Mouse (Mus musculus): Measurements from ENCODE around the gene Ube2j1. TPM values are rescaled to one million over a fixed set of nuclear protein-coding genes. Genes with fewer than 3 reads are reported as not detected.

Ube2j1 gene
- total RNA-seq, 2 experiments from 2014 or later: 97.2 to 101 TPM

- no peak for DNase-seq (ENCODE audit: extremely low spot score in 1 of 2, low spot score in 1 of 2)
Observed at GRCm38 (mm10) chr4:33010078-33010477, 21.1 kb upstream of the Ube2j1 start.

GRCm38 (mm10) chr4:33012484-33012883 is 18.7 kb upstream of the Ube2j1 start:
- no peak for DNase-seq (ENCODE audit: extremely low spot score in 1 of 2, low spot score in 1 of 2)

DNA sequence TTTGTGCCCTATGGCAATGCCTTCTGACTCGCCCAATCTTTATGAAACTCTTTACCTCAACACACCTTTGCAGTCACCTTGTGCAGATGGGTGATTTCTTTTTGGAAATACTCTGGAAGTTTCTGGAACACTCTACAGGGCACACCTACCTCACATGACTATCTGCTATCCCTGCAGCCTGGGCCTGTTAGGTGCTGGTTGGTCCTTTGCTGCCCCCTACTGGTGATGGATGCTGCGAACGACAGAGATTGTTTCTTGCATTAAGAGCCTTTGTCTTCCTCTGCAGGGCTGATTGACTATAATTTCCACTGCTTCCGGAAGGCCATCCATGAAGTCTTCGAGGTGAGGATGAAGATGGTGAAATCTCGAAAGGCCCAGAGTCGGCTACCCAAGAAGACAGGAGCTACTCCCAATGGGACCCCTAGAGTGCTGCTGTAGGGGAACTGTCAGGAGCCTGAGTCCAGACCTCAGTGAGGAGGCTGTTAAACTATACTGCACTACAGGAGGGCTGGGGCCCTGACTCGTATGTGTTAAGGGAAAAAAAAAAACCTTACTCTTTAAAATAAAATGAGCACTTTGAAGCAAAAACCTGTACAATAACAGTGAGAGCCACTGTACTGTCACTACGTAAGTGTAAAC is 12.7 kb upstream of the Ube2j1 start:
- DNase-seq (ENCODE audit: extremely low spot score in 1 of 2, low spot score in 1 of 2): peak; percentile 82 to 96

GRCm38 (mm10) chr4:33024420-33024819 is 6.8 kb upstream of the Ube2j1 start:
- DNase-seq (ENCODE audit: extremely low spot score in 1 of 2, low spot score in 1 of 2): no peak

- no peak for DNase-seq (ENCODE audit: extremely low spot score in 1 of 2, low spot score in 1 of 2)
Observed at GRCm38 (mm10) chr4:33029104-33029503, 2.1 kb upstream of the Ube2j1 start.

DNA sequence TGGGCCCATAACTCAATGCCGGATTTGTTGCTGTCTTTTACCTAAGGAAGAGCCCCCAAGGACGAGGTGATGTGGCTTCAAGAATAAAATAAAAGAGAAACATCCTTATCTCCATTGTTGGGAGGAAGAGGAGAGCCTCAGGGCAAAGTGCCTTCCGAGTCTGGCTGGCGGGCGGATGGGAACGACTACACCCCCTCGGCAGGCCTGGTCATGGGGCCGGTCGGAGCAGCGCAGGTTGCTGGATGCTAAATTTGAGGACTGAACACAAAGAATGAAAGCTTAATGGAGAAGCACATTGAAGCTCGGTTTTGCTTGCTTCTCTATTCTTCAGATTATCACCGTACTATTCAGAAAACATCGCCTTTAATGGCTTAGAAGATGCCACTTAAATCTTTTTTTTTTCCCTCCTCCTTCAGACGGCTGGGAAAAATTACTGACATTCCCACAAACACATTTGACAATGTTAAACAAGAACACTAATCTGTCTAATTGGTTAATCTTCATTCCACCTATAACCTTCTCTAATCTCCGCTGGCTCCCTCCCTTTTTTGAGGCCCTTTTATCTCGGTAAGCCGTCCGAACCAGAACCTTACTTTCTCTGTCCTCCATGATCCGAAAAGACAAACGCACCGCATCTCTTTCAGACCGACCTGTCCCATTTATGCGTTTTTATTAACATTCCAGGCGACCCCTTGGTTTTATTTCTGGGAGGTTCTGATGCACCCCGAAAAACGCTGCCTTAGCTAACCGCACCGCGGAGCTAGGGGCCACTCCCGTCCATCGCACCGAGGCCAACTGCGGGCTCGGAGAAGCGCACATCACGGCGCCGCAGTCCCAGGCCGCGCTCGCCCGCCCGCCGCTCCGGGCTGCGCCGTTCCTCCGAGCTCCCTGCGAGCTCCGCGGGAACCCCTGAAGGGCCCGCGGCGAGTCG is 687 bp upstream of the Ube2j1 start:
- DNase-seq (ENCODE audit: extremely low spot score in 1 of 2, low spot score in 1 of 2): peak in 1 of 2 experiments; percentile 16

- DNase-seq (ENCODE audit: extremely low spot score in 1 of 2, low spot score in 1 of 2): no peak
Observed at GRCm38 (mm10) chr4:33032045-33032444, 829 bp downstream of the Ube2j1 start.

DNA sequence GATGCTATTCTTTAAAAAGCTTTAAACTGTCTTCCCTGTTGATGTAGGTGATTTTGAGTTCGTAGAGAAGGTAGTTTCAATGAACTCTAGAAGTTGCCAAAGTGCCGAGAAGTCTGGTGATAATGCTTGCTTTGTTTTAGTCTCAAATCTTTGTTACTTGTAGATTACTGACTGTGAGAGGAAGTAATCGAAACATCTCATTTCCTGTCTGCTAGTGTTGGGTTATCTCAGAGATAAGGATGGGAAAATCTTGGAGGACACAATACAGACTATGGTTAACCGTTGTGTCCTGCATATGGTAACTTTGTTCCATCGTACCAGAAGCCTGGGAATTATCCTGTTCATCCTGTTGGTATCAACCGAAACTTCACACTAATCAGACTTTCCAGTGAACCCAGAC is 2.3 kb downstream of the Ube2j1 start:
- no peak for DNase-seq (ENCODE audit: extremely low spot score in 1 of 2, low spot score in 1 of 2)

DNA sequence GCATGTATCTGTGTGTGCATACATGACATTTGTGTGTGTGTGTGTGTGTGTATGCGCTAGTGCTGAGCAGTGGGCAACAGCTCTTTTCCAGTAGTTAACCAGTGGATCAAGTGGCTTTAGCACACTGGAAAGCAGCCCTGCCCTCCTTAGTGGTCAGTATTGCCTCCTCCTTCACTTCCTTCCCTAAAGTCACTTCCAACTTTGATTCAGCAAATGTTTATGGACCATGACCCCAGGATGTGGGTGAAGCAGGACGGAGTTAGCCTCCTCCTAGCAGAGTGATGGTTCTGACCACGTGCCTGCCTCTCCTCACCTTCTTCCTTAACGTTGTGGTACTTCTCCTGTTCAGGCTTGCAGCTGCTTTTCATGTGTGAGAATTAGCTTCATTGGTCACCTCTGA is 8.6 kb downstream of the Ube2j1 start:
- no peak for DNase-seq (ENCODE audit: extremely low spot score in 1 of 2, low spot score in 1 of 2)

DNA sequence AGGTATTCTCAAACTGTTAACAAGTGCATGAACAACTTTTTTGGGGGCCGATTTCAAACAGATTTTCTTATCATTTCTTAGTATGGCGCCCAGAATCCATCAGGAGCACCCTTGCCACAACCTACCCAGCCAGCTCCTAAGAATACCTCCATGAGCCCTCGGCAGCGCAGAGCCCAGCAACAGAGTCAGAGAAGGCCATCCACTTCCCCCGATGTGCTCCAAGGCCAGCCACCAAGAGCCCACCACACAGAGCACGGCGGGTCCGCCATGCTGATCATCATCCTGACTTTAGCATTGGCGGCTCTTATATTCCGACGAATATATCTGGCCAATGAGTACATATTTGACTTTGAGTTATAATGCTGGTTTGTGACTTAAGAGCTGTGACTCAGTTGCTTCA is 18.4 kb downstream of the Ube2j1 start:
- DNase-seq (ENCODE audit: extremely low spot score in 1 of 2, low spot score in 1 of 2): no peak

- DNase-seq (ENCODE audit: extremely low spot score in 1 of 2, low spot score in 1 of 2): no peak
Observed at GRCm38 (mm10) chr4:33052055-33052454, 20.8 kb downstream of the Ube2j1 start.

DNA sequence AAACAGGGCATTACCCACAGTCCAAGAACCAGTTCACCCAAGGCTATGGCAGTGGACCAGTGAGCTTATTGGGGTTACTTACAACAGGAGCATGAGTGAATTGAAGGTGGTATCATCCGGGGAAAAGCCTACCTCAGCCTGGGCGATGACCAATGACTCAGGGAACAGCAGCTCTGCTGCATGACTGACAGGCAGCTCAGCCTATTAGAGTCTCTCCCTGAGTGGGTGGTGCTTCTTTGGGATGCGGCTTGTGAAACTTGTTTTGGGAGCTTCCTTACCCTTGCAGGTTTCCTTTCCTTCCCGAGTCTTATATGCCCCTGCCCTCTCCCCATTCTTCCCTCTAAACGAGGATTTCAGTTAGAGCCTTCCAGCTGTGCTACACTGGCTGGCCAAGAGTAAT is 21.4 kb downstream of the Ube2j1 start:
- DNase-seq (ENCODE audit: extremely low spot score in 1 of 2, low spot score in 1 of 2): no peak

DNA sequence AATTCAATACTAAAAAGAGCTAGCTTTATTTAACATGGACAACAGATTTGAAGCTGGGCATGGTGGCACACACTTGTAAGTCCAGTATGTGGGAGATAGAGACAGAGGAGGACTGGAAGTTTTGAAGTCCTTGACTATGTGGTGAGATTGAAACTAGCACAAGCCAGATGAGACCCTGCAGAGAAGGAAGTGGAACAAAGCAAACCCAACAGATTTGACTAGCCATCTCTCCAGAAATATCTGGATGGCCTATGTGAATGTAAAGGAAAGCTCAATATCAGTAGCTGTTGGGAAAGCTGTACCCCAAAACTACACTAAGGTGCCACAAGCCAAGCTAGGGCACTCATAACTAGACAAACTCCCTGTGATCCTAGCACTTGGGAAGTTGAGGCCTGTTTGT is 23.2 kb downstream of the Ube2j1 start:
- DNase-seq (ENCODE audit: extremely low spot score in 1 of 2, low spot score in 1 of 2): no peak

GRCm38 (mm10) chr4:33056317-33056716 is 25.1 kb downstream of the Ube2j1 start:
- no peak for DNase-seq (ENCODE audit: extremely low spot score in 1 of 2, low spot score in 1 of 2)

GRCm38 (mm10) chr4:33057890-33058687 is 26.9 kb downstream of the Ube2j1 start:
- peak in 1 of 2 experiments; percentile 32 for DNase-seq (ENCODE audit: extremely low spot score in 1 of 2, low spot score in 1 of 2)

GRCm38 (mm10) chr4:33061158-33061557 is 29.9 kb downstream of the Ube2j1 start:
- no peak for DNase-seq (ENCODE audit: extremely low spot score in 1 of 2, low spot score in 1 of 2)

GRCm38 (mm10) chr4:33062981-33063380 is 31.8 kb downstream of the Ube2j1 start, which contains the start of gene Gabrr2:
Gabrr2 (plus strand) TSS chr4:33062999.
- DNase-seq (ENCODE audit: extremely low spot score in 1 of 2, low spot score in 1 of 2): no peak

DNA sequence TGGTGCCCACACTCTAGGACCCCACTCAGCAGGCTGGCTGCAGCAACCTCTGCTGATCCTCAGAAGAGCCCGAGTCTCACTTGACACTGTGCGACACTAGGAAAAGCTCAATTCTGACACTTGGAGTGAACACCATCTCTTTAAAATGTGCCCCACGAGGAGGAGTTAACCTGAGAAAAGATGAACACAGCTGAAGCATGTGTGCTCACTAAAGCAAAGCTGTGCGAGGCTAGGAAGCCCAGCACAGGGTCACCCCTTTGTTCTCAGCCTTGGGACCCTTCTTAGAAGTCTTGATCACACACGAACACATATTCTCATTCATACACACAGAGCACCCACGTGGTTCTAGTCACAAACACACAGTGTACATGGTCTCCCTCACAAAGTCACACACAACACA is 33.8 kb downstream of the Ube2j1 start:
- no peak for DNase-seq (ENCODE audit: extremely low spot score in 1 of 2, low spot score in 1 of 2)

- no peak for DNase-seq (ENCODE audit: extremely low spot score in 1 of 2, low spot score in 1 of 2)
Observed at GRCm38 (mm10) chr4:33066223-33066960, 35.2 kb downstream of the Ube2j1 start.

DNA sequence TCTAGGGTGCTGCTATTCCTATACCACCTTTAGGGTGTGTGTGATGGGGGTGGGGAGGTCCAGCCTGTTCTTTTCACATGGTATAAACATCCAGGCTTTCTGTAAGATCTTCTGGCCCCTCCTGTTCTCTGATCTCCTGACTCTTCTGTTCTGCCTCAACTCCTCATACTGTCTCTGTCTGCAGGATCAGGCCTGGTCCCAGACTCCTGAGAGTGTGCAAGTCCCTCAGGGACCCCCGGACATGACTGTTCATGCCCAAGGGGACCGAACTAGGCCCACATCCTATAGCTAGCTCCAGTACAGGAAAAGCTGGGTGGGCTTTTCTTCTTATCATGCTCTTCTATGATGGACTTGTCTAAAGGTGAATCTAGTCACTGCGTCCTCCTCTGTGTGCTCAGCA is 36.1 kb downstream of the Ube2j1 start:
- no peak for DNase-seq (ENCODE audit: extremely low spot score in 1 of 2, low spot score in 1 of 2)
